Mouse (Mus musculus) midbrain, embryonic 15.5 days (tissue): ENCODE results near the gene Shisal1. TPM values are rescaled to one million over a fixed set of nuclear protein-coding genes. Genes with fewer than 3 reads are reported as not detected.

Experiments
- ATAC-seq: fragments of 200-750 bp; cut with Nextera tagmentation; replicated peaks from 2 replicates; pipeline ENCODE4 v1.8.0; 2017; ENCODE audit warnings: moderate TSS enrichment
- H3K27ac ChIP-seq: fragments of 300-500 bp; sonication (generic); 2 replicates; pipeline ENCODE4 v1.5.1; 2015; ENCODE audit warnings: mild to moderate bottlenecking, inconsistent platforms
- H3K27me3 ChIP-seq: fragments of 300-500 bp; sonication (generic); replicated peaks from 2 replicates; pipeline ENCODE4 v1.6.1; 2015; ENCODE audit warnings: inconsistent platforms
- H3K36me3 ChIP-seq: fragments of 300-500 bp; sonication (generic); replicated peaks from 2 replicates; pipeline ENCODE4 v1.6.1; 2015; ENCODE audit warnings: inconsistent platforms
- H3K4me1 ChIP-seq: fragments of 300-500 bp; sonication (generic); 2 replicates; pipeline ENCODE4 v1.6.1; 2015; ENCODE audit warnings: inconsistent platforms
- H3K4me2 ChIP-seq: fragments of 300-500 bp; sonication (generic); 2 replicates; pipeline ENCODE4 v1.6.1; 2015; ENCODE audit warnings: inconsistent platforms, mild to moderate bottlenecking, moderate library complexity
- H3K4me3 ChIP-seq: fragments of 300-500 bp; sonication (generic); 2 replicates; pipeline ENCODE4 v1.5.1; 2015; ENCODE audit warnings: mild to moderate bottlenecking, inconsistent platforms
- H3K9ac ChIP-seq: fragments of 300-500 bp; sonication (generic); 2 replicates; pipeline ENCODE4 v1.6.1; 2015; ENCODE audit warnings: mild to moderate bottlenecking, inconsistent platforms
- H3K9me3 ChIP-seq: fragments of 300-500 bp; sonication (generic); 2 replicates; pipeline ENCODE4 v1.6.1; 2016; ENCODE audit warnings: inconsistent platforms
- WGBS: fragments of 180-500 bp; shearing (Covaris S2); methylation state at CpG from one replicate; pipeline ENCODE4 v1.1.7; 2015; ENCODE audit warnings: mixed read lengths; 5-methylcytosine and 5-hydroxymethylcytosine counted together
- polyA plus RNA-seq: library from polyadenylated mRNA; unstranded; fragments of >200 nt; fragmentation: Nextera tagmentation; extraction: Ambion mirVana; gene quantifications from 2 replicates; pipeline ENCODE4 v1.2.1, GENCODE M21; 2015

The Shisal1 gene
- polyA plus RNA-seq, 1 experiment from 2014 or later = 21.2 TPM

GRCm38 (mm10) chr15:84418266-84418610 lies 28.7 kb downstream of the Shisal1 start:
- H3K27me3 ChIP-seq = no peaks in the 10 kb centered on the region
- no peak overlapping the region for H3K9ac ChIP-seq
- 25% methylated on average over 4 of the region's 4 CpGs for WGBS
- peak overlapping the region; percentile 77 for H3K27ac ChIP-seq
- H3K9me3 ChIP-seq = no peaks in the 10 kb centered on the region
- H3K36me3 ChIP-seq = 0 out of 2 replicates have a peak, but pooled peaks cover 4% of the 10 kb centered on the region
- no peak overlapping the region for H3K4me2 ChIP-seq
- ATAC-seq = no peak; the same call in 1 of the 2 replicates
- H3K4me3 ChIP-seq = no peak overlapping the region
- H3K4me1 ChIP-seq = peaks cover 50% of the 10 kb centered on the region

GRCm38 (mm10) chr15:84417592-84418265 lies 29.2 kb downstream of the Shisal1 start:
- Histone ChIP-seq H3K27me3 (no peaks in the 10 kb centered on the region), H3K4me2 (no peak overlapping the region), H3K4me3 (no peak overlapping the region), H3K27ac (peak overlapping the region; percentile 77), H3K4me1 (peaks cover 55% of the 10 kb centered on the region), H3K9ac (no peak overlapping the region; the same call in 1 of the 2 replicates), H3K36me3 (0 out of 2 replicates have a peak, but pooled peaks cover 4% of the 10 kb centered on the region), H3K9me3 (no peaks in the 10 kb centered on the region)
- ATAC-seq = peak; percentile 71
- WGBS = 11% methylated on average over 13 of the region's 13 CpGs

- 16% methylated on average over 14 of the region's 14 CpGs for WGBS
- Histone ChIP-seq H3K9me3 (no peaks in the 10 kb centered on the region), H3K4me3 (no peak overlapping the region), H3K27ac (peak overlapping the region; percentile 77), H3K36me3 (0 out of 2 replicates have a peak, but pooled peaks cover 4% of the 10 kb centered on the region), H3K9ac (no peak overlapping the region), H3K4me1 (peaks cover 58% of the 10 kb centered on the region), H3K27me3 (no peaks in the 10 kb centered on the region), H3K4me2 (no peak overlapping the region)
- ATAC-seq = no peak
Measured at GRCm38 (mm10) chr15:84417017-84417416, 29.9 kb downstream of the Shisal1 start.

DNA sequence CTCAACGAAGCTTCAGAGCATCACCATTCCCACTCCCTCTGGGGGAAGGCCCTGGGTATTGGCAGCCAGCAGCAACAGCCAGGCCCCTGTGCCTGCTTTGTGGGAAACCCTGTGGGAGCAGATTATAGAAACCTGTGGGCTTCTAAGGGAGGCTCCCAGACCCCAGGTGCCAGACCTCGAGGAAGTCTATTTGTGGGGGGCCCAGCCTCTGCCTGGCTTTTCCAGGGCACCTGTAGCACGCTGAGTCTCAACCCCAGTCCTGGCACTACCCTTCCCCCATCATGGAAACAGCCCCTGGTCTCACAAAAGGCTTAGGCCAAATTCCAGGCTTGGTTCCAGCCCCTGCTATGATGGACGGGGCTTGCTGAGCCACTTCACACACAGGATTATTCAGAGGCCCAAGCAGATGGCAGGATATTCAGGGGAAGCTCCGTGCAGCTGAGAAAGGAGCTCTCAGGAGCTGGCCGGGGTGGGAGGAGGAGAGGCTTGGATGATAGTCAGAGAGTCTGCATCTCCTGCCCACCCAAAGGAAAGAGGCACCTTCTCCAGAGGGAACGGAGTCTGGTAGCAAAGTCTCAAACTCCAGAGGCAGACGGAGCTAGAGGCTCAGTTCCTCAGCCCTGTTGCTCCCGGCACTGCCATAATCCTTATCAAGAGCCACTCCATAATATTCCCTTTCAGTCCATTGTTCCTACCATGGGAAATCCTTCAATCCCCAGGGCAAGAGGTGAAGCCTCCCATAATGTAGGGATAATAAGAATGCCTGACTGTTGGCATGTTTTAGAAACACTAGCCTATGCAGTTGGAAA lies 32.7 kb downstream of the Shisal1 start:
- WGBS = 17% methylated on average over 9 of the region's 9 CpGs
- no peaks in the 10 kb centered on the region for H3K9me3 ChIP-seq
- no peak overlapping the region for H3K4me2 ChIP-seq
- no peak overlapping the region for H3K9ac ChIP-seq
- no peaks in the 10 kb centered on the region for H3K27me3 ChIP-seq
- H3K4me3 ChIP-seq = no peak overlapping the region
- ATAC-seq = peak; percentile 29
- H3K4me1 ChIP-seq = peaks cover 51% of the 10 kb centered on the region
- H3K27ac ChIP-seq = peak overlapping the region; percentile 74
- 0 out of 2 replicates have a peak, but pooled peaks cover 4% of the 10 kb centered on the region for H3K36me3 ChIP-seq

- ATAC-seq = no peak
- H3K4me3 ChIP-seq = no peak overlapping the region
- no peaks in the 10 kb centered on the region for H3K9me3 ChIP-seq
- H3K27me3 ChIP-seq = no peaks in the 10 kb centered on the region
- H3K27ac ChIP-seq = no peak overlapping the region
- no peak overlapping the region for H3K4me2 ChIP-seq
- H3K9ac ChIP-seq = no peak overlapping the region
- H3K4me1 ChIP-seq = peaks cover 51% of the 10 kb centered on the region
- 19% methylated on average over 6 of the region's 6 CpGs for WGBS
- 0 out of 2 replicates have a peak, but pooled peaks cover 4% of the 10 kb centered on the region for H3K36me3 ChIP-seq
Measured at GRCm38 (mm10) chr15:84412409-84412808, 34.5 kb downstream of the Shisal1 start.

DNA sequence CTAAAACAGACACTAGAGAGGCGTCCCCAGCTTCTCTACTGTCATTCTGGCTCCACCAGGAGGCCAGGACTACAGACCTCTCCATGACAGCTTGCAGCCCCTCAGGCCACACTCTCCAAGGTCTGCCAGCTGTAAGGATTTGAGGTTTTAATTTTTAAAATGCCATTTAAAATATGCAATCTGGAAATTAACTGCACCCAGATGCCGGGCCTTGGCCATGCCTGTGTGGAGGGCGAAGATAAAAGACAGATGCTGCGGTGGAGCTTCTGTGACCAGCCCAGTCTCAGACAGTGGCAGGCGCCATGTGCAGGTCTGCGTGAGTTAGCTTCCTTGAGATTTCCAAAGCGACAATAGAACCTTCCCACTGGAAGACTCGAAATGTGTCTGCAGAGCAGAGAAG lies 36.8 kb downstream of the Shisal1 start:
- H3K9me3 ChIP-seq = no peaks in the 10 kb centered on the region
- peaks cover 43% of the 10 kb centered on the region for H3K4me1 ChIP-seq
- 48% methylated on average over 8 of the region's 8 CpGs for WGBS
- H3K9ac ChIP-seq = no peak overlapping the region
- ATAC-seq = no peak
- H3K27ac ChIP-seq = 0 out of 2 replicates have a peak overlapping the region, but pooled peaks have one; percentile 13
- no peak overlapping the region for H3K4me2 ChIP-seq
- H3K27me3 ChIP-seq = no peaks in the 10 kb centered on the region
- no peak overlapping the region for H3K4me3 ChIP-seq
- no peaks in the 10 kb centered on the region for H3K36me3 ChIP-seq

- H3K9me3 ChIP-seq = no peaks in the 10 kb centered on the region
- peak; percentile 37; the same call in 1 of the 2 replicates for ATAC-seq
- WGBS = 28% methylated on average over 3 of the region's 3 CpGs
- H3K36me3 ChIP-seq = no peaks in the 10 kb centered on the region
- no peak overlapping the region for H3K4me2 ChIP-seq
- H3K4me3 ChIP-seq = no peak overlapping the region
- no peaks in the 10 kb centered on the region for H3K27me3 ChIP-seq
- no peak overlapping the region for H3K9ac ChIP-seq
- 0 out of 2 replicates have a peak overlapping the region, but pooled peaks have one; percentile 1 for H3K27ac ChIP-seq
- H3K4me1 ChIP-seq = peaks cover 37% of the 10 kb centered on the region
Measured at GRCm38 (mm10) chr15:84408576-84408975, 38.3 kb downstream of the Shisal1 start.

- H3K4me1 ChIP-seq = peaks cover 22% of the 10 kb centered on the region
- H3K4me2 ChIP-seq = no peak overlapping the region
- H3K9ac ChIP-seq = no peak overlapping the region
- ATAC-seq = no peak
- no peaks in the 10 kb centered on the region for H3K27me3 ChIP-seq
- no peaks in the 10 kb centered on the region for H3K36me3 ChIP-seq
- no peak overlapping the region for H3K27ac ChIP-seq
- WGBS = 92% methylated on average over 3 of the region's 3 CpGs
- H3K4me3 ChIP-seq = no peak overlapping the region
- no peaks in the 10 kb centered on the region for H3K9me3 ChIP-seq
Measured at GRCm38 (mm10) chr15:84405759-84406158, 41.1 kb downstream of the Shisal1 start.

DNA sequence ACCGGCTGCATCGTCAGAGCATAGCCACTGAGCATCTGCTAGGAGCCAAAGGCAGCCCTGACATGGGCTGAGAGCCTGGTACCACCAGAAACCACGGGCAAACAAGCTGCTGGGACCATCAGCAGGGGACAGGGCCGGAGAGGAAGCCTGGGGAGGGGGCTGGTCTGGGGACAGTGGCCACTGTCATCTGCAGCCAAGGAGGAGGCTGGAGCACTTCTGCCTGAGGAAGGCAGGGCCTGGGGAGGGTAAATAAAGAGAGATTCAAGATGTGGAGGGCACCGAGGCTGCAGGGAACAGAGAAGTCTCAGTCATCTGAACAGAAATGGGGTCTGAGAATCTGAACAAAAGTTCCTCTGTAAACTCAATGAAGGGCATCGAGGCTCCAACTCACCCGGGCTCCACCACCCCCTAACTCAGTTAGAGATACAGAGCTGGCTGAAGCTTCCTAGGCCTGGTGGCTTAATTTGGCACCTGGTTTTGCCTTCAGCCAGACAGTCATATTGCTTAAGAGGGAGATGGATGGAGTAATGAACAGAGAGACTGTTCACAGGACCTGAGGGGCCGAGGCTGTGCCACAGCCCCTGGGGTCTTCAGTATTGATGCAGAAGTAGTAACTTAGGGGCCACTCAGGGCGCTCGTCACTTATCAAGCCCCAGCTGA lies 43.3 kb downstream of the Shisal1 start:
- H3K27ac ChIP-seq = no peak overlapping the region

GRCm38 (mm10) chr15:84398617-84399016 lies 48.3 kb downstream of the Shisal1 start:
- no peak for ATAC-seq
- H3K9ac ChIP-seq = no peak overlapping the region
- no peaks in the 10 kb centered on the region for H3K36me3 ChIP-seq
- H3K9me3 ChIP-seq = no peaks in the 10 kb centered on the region
- no peak overlapping the region for H3K4me2 ChIP-seq
- H3K4me1 ChIP-seq = peaks cover 22% of the 10 kb centered on the region
- H3K4me3 ChIP-seq = no peak overlapping the region
- WGBS = 95% methylated on average over 4 of the region's 4 CpGs
- no peak overlapping the region for H3K27ac ChIP-seq
- no peaks in the 10 kb centered on the region for H3K27me3 ChIP-seq

More for the DNA sequence above, 43.3 kb downstream of the Shisal1 start:
- Histone ChIP-seq H3K4me2 (no peak overlapping the region), H3K4me1 (peaks cover 13% of the 10 kb centered on the region), H3K9ac (no peak overlapping the region), H3K9me3 (no peaks in the 10 kb centered on the region), H3K27me3 (no peaks in the 10 kb centered on the region), H3K36me3 (no peaks in the 10 kb centered on the region), H3K4me3 (no peak overlapping the region)
- 73% methylated on average over 10 of the region's 10 CpGs for WGBS
- no peak for ATAC-seq

DNA sequence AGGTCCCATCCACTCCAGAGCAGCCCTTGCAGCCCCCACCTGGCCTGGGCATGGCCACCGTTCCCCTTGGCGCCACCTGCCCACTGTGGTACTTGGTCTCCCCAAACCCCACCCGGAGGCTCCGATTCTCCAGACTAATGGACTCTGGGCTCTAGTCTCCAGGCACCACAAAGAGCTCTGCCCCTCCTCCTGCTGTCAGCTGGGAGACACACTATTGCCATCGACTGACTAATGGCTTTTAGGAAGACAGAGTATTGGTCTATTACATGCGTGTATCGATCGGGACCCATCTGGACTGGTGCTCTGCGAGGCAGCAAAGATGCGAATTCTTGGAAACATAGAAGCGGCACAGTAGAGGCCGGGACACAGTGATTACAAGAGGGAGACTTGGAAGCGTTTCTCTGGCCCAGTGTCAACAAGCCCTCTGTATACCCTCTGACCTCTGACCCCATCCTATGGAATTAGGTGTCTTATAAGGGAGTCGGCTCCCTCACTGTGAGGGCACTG lies 49.2 kb downstream of the Shisal1 start:
- no peak; the same call in 1 of the 2 replicates for ATAC-seq
- H3K36me3 ChIP-seq = no peaks in the 10 kb centered on the region
- H3K4me2 ChIP-seq = no peak overlapping the region
- no peaks in the 10 kb centered on the region for H3K27me3 ChIP-seq
- H3K4me1 ChIP-seq = peaks cover 31% of the 10 kb centered on the region
- no peak overlapping the region for H3K9ac ChIP-seq
- WGBS = 68% methylated on average over 14 of the region's 14 CpGs
- H3K9me3 ChIP-seq = no peaks in the 10 kb centered on the region
- H3K4me3 ChIP-seq = no peak overlapping the region
- H3K27ac ChIP-seq = no peak overlapping the region
